Mouse (Mus musculus): Measurements from ENCODE around the gene Olfr1392.

GRCm38 (mm10) chr11:49251380-49251761 lies 33.7 kb upstream of the Olfr1392 start:
- no peak for TF ChIP-seq POLR2A (IDR thresholded peaks at IDR 0.05; ENCODE audit: extremely low read depth, insufficient read depth, low read length)
- TF ChIP-seq CTCF (IDR thresholded peaks at IDR 0.05; ENCODE audit: extremely low read depth, insufficient read depth, low read length), result no peak
